Mouse (Mus musculus) heart, embryonic 15.5 days (tissue): ENCODE measurements at regions not wholly inside any gene's neighbourhood (a gene's known extent, or its start where the extent isn't known, plus 50 kb on each side); places are given as distances from the start of the nearest gene placed in this dataset.
A peak's percentile ranks its signal among the peaks of the same experiment; 100 is the strongest.

ENCODE experiments used
- ATAC-seq: fragments of 200-750 bp; cut with Nextera tagmentation; replicated peaks from 2 replicates; pipeline ENCODE4 v1.8.0; 2017; ENCODE audit warnings: low read depth, moderate TSS enrichment; ENCODE audit not compliant: insufficient number of reproducible peaks, insufficient read depth, low FRiP score
- H3K27ac ChIP-seq: fragments of 300-500 bp; sonication (generic); 2 replicates; pipeline ENCODE4 v1.5.1; 2015; ENCODE audit warnings: mild to moderate bottlenecking, inconsistent platforms
- H3K27me3 ChIP-seq: fragments of 300-500 bp; sonication (generic); 2 replicates; pipeline ENCODE4 v1.6.1; 2015; ENCODE audit warnings: inconsistent platforms
- H3K36me3 ChIP-seq: fragments of 300-500 bp; sonication (generic); 2 replicates; pipeline ENCODE4 v1.6.1; 2015; ENCODE audit warnings: mild to moderate bottlenecking, inconsistent platforms
- H3K4me1 ChIP-seq: fragments of 300-500 bp; sonication (generic); replicated peaks from 2 replicates; pipeline ENCODE4 v1.6.1; 2015; ENCODE audit warnings: inconsistent platforms
- H3K4me2 ChIP-seq: fragments of 300-500 bp; sonication (generic); 2 replicates; pipeline ENCODE4 v1.6.1; 2015; ENCODE audit warnings: inconsistent platforms, mild to moderate bottlenecking, moderate library complexity
- H3K4me3 ChIP-seq: fragments of 300-500 bp; sonication (generic); 2 replicates; pipeline ENCODE4 v1.5.1; 2015; ENCODE audit warnings: mild to moderate bottlenecking, inconsistent platforms
- H3K9ac ChIP-seq: fragments of 300-500 bp; sonication (generic); 2 replicates; pipeline ENCODE4 v1.6.1; 2015; ENCODE audit warnings: mild to moderate bottlenecking, inconsistent platforms
- H3K9me3 ChIP-seq: fragments of 300-500 bp; sonication (generic); replicated peaks from 2 replicates; pipeline ENCODE4 v1.6.1; 2016; ENCODE audit warnings: inconsistent platforms
- WGBS: fragments of 180-500 bp; shearing (Covaris S2); methylation state at CpG from one replicate; pipeline ENCODE4 v1.1.7; 2015; ENCODE audit warnings: mixed read lengths; 5-methylcytosine and 5-hydroxymethylcytosine counted together

DNA sequence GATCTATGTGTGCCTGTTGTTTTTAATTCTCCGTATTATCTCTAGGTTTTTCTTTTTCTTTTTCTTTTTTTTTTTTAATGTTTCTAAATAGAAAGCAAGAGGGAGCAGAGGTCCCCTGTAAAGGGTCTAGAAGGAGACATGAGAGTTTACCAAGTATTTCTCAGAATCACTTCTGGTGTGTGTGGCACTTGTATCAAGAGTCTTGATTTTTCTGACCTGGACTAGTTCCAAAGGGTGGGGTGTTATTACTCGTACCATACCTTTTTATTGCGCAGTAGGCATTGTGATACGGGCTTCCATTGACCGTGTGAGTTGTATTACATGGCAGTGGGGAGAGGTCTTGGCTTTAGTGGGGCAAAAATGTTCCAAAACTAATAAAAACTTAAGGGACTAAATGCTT is 63.2 kb upstream of the Bmp6 start:
- Histone ChIP-seq H3K4me2 (no peak overlapping the region), H3K36me3 (no peaks in the 10 kb centered on the region), H3K4me1 (no peaks in the 10 kb centered on the region), H3K9me3 (no peaks in the 10 kb centered on the region), H3K4me3 (no peak overlapping the region), H3K9ac (no peak overlapping the region), H3K27me3 (no peaks in the 10 kb centered on the region), H3K27ac (no peak overlapping the region)
- 81% methylated on average over 5 of the region's 5 CpGs for WGBS
- ATAC-seq = no peak

DNA sequence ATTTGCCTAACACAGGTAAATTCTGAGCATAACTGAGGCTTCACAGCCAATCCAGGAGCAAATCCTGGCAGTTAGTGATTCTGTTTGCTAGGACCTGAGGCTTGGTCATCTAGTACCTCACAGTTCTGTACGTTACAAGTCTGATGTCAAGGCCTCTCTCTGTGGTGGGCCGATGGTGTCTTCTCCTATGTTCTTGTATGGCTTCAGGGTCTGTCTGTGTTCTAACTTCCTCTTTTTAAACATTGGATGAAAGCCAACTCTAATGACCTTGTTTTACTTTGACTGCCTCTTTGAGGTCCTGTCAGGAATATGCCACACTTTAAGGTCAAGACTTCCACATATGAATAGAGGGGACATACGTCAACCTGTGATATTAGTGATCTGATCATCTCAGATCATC is 56.9 kb upstream of the Bmp6 start:
- no peak for ATAC-seq
- Histone ChIP-seq H3K4me2 (no peak overlapping the region), H3K27me3 (no peaks in the 10 kb centered on the region), H3K4me3 (no peak overlapping the region), H3K36me3 (no peaks in the 10 kb centered on the region), H3K4me1 (peaks cover 6% of the 10 kb centered on the region), H3K27ac (no peak overlapping the region), H3K9ac (no peak overlapping the region), H3K9me3 (no peaks in the 10 kb centered on the region)
- WGBS = 75% methylated on average over 3 of the region's 3 CpGs

DNA sequence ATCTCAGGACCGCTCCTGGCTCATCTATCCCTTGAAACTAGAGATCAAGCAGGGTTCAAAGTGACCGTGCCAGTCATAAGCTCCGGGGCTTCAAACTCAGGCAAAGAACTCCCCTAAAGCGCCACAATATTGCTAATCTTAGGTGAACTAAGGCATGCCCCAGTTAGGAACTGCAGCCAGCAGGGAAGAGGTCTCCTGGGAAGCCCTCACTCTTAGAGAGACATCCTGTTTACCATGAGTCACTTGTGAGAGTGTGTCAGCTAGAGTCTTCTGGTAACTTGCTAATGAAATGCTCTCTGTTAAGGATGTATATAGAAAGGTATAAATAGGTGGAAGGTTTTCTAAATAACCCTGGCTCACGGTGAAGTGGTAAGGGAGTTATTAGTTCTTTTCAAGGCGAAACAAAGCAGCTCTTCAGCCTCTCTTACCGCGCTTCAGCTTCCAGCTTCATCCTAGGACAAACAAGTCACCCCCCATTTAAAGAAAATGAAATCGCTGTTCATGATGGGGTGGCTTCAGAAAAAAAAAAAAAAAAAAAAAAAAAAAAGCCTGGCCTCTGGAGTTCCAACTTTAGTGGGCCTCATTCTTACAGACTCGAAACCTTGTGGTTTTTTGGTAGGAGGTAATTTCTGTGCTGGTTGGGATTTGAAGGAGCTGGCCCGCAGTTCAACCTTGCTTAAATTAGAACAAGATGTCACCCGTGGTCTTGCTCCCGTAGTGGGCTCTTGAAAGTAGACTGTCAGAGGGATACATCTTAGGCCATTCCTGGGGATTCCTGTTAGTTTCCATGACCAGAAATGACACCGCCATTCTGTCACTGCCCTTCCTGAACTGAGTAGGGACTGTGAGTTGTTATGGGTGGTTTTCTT is 56.1 kb upstream of the Bmp6 start:
- H3K36me3 ChIP-seq = no peaks in the 10 kb centered on the region
- H3K27ac ChIP-seq = no peak overlapping the region
- H3K4me3 ChIP-seq = no peak overlapping the region
- H3K9me3 ChIP-seq = no peaks in the 10 kb centered on the region
- ATAC-seq = no peak
- no peaks in the 10 kb centered on the region for H3K27me3 ChIP-seq
- H3K4me2 ChIP-seq = no peak overlapping the region
- no peak overlapping the region for H3K9ac ChIP-seq
- WGBS = 71% methylated on average over 14 of the region's 14 CpGs
- peaks cover 6% of the 10 kb centered on the region for H3K4me1 ChIP-seq

DNA sequence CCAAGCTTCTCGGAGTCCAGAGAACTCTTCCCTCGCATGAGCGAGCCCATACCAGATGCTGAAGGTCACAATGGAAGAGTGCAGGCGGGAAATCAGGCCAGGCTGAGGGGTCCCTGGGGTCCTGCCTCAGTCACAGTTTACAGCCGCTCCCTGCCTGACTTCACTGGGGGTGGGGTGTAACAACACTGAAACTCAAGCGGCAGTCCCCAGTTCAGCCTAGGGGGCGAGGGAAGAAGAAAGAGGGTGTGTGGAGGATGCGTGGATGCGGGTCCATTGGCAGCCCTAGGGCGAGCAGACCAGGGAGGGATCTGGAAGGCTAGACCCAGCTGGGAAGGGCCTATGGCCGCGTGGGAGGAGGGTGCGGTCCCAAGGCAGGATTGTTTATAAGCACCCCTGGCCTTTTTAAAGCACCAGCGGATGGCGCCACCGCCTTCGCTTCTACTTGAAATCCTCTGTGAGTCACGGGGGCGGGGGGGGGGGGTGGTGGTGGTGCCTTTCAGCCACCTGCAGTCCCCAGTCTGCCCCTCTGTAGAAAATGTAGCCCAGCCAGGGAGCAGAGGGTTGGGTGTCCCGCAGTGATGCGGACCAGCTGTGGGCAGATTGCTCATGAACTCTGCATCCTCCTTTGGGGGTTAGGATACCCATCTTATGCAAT is 54.5 kb upstream of the Bmp6 start:
- ATAC-seq = no peak
- H3K36me3 ChIP-seq = no peaks in the 10 kb centered on the region
- 37% methylated on average over 16 of the region's 21 CpGs for WGBS
- no peak overlapping the region for H3K27ac ChIP-seq
- H3K9me3 ChIP-seq = no peaks in the 10 kb centered on the region
- no peaks in the 10 kb centered on the region for H3K27me3 ChIP-seq
- H3K9ac ChIP-seq = no peak overlapping the region
- peaks cover 6% of the 10 kb centered on the region for H3K4me1 ChIP-seq
- H3K4me2 ChIP-seq = peak overlapping the region; percentile 27
- no peak overlapping the region for H3K4me3 ChIP-seq

DNA sequence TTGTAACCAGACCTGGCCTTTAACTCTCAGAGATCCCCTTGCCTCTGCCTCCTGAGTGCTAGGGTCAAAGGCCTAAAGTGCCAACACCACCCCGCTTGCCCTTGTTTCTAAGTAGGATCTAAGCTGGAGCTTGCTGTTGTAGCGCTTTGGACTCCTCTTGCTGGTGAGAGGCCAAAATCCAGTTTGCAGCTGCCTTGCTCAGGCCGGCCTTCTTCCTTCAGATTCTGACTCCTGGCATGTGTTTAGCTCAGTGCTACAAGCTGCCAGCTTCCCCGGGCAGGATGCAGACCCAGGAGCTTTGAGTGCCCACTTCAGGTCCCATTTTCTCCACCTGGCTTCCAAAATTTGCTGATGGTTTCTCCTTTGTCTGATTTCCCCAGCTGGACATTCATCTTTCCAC is 53.4 kb upstream of the Bmp6 start:
- 85% methylated on average over 4 of the region's 4 CpGs for WGBS
- ATAC-seq = no peak
- no peak overlapping the region for H3K4me3 ChIP-seq
- no peaks in the 10 kb centered on the region for H3K36me3 ChIP-seq
- no peak overlapping the region for H3K4me2 ChIP-seq
- H3K27me3 ChIP-seq = no peaks in the 10 kb centered on the region
- no peak overlapping the region for H3K27ac ChIP-seq
- no peaks in the 10 kb centered on the region for H3K9me3 ChIP-seq
- no peak overlapping the region for H3K9ac ChIP-seq
- peaks cover 6% of the 10 kb centered on the region for H3K4me1 ChIP-seq
